Mouse (Mus musculus): Measurements from ENCODE around the gene Rpl41. TPM values are rescaled to one million over a fixed set of nuclear protein-coding genes. Genes with fewer than 3 reads are reported as not detected.
A peak's percentile ranks its signal among the peaks of the same experiment; 100 is the strongest.

The Rpl41 gene
- polyA plus RNA-seq, 1 experiment from 2014 or later, result 2,716 TPM

- Histone ChIP-seq H3K4me2 (replicated peaks) (peak overlapping the region; percentile 42), H3K9ac (no peak overlapping the region), H3K36me3 (0 out of 2 replicates have a peak, but pooled peaks cover under 1% of the 10 kb centered on the region), H3K9me3 (replicated peaks) (no peaks in the 10 kb centered on the region), H3K4me1 (no peaks in the 10 kb centered on the region), H3K27me3 (no peaks in the 10 kb centered on the region), H3K4me3 (no peak overlapping the region), H3K27ac (no peak overlapping the region)
- 73% methylated on average over 4 of the region's 4 CpGs for WGBS
- no peak for ATAC-seq (ENCODE audit: low FRiP score)
Observed at GRCm38 (mm10) chr10:128535624-128536265, 13.4 kb downstream of the Rpl41 start.

DNA sequence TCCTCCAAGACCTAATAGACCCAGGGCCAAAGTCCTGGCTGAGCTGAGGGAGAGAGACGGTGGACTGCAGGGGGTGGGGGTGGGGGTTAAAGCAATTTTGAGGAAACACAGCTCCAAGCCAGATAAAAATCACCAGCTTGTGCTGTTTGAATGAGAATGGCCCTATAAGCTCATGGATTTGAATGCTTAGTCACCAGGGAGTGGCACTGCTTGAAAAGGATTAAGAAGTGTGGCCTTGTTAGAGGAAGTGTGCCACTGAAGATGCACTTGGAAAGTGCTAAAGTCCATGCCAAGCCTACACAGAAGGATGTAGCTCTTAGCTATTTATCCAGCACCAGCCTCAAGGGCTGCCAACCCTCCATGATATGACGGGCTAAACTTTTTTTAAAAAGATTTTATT is 13.9 kb downstream of the Rpl41 start:
- no peak overlapping the region for H3K4me2 ChIP-seq (replicated peaks)
- H3K9me3 ChIP-seq (replicated peaks), result no peaks in the 10 kb centered on the region
- 82% methylated on average over 2 of the region's 2 CpGs for WGBS
- H3K9ac ChIP-seq, result no peak overlapping the region
- no peaks in the 10 kb centered on the region for H3K27me3 ChIP-seq
- H3K36me3 ChIP-seq, result no peaks in the 10 kb centered on the region
- ATAC-seq (ENCODE audit: low FRiP score), result no peak
- H3K4me1 ChIP-seq, result no peaks in the 10 kb centered on the region
- H3K4me3 ChIP-seq, result no peak overlapping the region
- no peak overlapping the region for H3K27ac ChIP-seq

DNA sequence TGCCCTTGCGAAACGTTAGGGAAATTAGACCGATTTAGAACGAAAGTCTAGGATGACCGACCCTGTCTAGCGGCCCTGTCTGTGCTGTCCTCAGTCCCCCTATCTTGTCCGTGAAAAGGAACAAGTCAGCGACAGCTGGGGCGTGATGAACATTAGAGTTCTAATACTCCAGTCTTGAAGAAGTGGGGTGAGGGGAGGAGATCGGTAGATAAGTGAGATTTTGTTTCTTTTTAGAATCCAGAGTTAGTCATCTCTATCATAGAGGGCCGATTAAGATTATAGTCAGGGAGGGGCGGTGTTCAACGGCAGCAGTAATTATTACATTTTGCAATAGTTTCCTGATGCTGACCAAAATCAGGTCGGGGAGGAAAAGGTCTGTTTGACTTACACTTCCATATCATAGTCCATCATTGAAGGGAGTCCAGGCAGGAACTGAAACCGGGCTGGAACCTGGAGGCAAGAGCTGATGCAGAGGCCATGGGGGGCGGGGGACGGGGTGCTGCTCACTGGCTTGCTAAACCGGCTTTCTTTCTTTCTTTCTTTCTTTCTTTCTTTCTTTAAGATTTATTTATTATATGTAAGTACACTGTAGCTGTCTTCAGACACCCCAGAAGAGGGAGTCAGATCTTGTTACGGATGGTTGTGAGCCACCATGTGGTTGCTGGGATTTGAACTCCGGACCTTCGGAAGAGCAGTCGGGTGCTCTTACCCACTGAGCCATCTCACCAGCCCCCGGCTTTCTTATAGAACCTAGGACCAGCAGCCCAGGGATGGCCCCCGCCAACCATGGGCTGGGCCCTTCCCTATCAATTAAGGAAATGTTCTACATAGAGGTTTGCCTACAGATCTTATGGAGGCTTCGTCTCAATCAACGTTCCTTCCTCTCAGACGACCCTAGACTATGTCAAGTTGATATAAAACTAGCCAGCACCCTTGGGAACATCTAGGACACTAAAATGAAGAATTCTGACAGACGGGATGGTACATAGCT is 22.4 kb downstream of the Rpl41 start:
- 0 out of 2 replicates have a peak, but pooled peaks have one; percentile 29 for ATAC-seq (ENCODE audit: low FRiP score)
- Histone ChIP-seq H3K4me1 (peaks cover 17% of the 10 kb centered on the region), H3K36me3 (0 out of 2 replicates have a peak, but pooled peaks cover under 1% of the 10 kb centered on the region), H3K4me3 (peak overlapping the region; percentile 59), H3K27ac (no peak overlapping the region), H3K9ac (no peak overlapping the region), H3K9me3 (replicated peaks) (no peaks in the 10 kb centered on the region), H3K4me2 (replicated peaks) (peak overlapping the region; percentile 83), H3K27me3 (peaks cover 35% of the 10 kb centered on the region)
- 30% methylated on average over 28 of the region's 28 CpGs for WGBS

- Histone ChIP-seq H3K9ac (peak within 1 kb of the TSS; percentile 66), H3K4me2 (replicated peaks) (peak within 1 kb of the TSS; percentile 83), H3K4me3 (peak within 1 kb of the TSS; percentile 59), H3K27me3 (peaks cover 35% of the 10 kb centered on the region), H3K4me1 (peaks cover 17% of the 10 kb centered on the region), H3K27ac (peak within 1 kb of the TSS; percentile 35), H3K36me3 (0 out of 2 replicates have a peak, but pooled peaks cover 6% of the 10 kb centered on the region), H3K9me3 (replicated peaks) (no peaks in the 10 kb centered on the region)
- WGBS, result under 1% methylated on average over 37 of the region's 37 CpGs
- peak; percentile 93 for ATAC-seq (ENCODE audit: low FRiP score)
Observed at GRCm38 (mm10) chr10:128525671-128526308, 23.3 kb downstream of the Rpl41 start, which contains the start of gene Esyt1. TSS of gene Esyt1 (minus strand) at chr10:128525871.

DNA sequence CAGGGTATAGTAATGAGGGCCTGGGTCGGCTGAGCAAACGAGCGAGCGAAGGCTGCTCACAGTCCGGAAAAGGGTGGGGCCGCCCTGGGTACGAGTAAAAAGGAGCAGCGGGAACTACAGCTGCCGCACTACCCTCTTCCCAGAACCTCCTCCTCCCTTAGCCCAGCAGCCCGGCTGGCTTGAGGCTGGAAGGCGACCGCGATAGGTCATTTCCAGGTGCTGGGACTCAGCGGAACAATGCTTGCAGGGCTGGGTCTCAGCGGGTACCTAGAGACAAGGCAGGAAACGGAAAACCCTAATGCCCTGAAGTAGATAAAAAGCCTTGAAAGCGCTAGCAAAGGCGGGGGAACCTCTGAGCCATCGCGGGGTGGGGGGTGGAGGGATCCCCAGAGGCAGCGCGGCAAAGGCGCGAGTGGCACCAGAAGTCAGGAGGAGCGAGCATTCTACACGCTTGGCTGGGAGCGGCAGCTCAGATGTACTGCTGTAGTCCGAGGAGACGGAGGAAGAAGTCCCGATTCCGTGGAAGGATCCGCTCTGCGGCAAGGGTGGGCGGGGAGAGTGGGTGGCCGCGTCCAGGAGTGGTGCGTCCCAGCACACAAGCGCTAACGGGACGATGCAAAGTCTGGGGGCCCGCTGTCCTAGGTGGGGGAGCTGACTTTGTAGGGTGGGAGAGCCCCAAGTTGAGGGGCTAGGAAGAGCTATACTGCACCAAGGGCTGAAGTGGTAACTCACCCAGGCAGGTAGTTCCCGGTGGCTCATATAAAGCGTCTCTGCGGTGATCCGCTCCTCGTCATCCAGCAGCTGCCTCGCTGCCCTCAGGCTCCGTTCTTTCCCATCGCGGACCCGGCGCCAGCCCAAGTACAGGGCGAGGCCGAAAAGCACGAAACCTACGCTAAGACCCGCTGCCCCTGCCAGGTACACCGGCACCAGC is 24.1 kb downstream of the Rpl41 start:
- H3K9ac ChIP-seq, result peak overlapping the region; percentile 66
- peak overlapping the region; percentile 83 for H3K4me2 ChIP-seq (replicated peaks)
- peak overlapping the region; percentile 35 for H3K27ac ChIP-seq
- H3K27me3 ChIP-seq, result peaks cover 35% of the 10 kb centered on the region
- H3K36me3 ChIP-seq, result 0 out of 2 replicates have a peak, but pooled peaks cover 12% of the 10 kb centered on the region
- H3K9me3 ChIP-seq (replicated peaks), result no peaks in the 10 kb centered on the region
- under 1% methylated on average over 58 of the region's 58 CpGs for WGBS
- peak overlapping the region; percentile 59 for H3K4me3 ChIP-seq
- peaks cover 17% of the 10 kb centered on the region for H3K4me1 ChIP-seq
- peak; percentile 45 for ATAC-seq (ENCODE audit: low FRiP score)

GRCm38 (mm10) chr10:128524111-128524731 is 24.9 kb downstream of the Rpl41 start:
- H3K9me3 ChIP-seq (replicated peaks), result no peaks in the 10 kb centered on the region
- no peak for ATAC-seq (ENCODE audit: low FRiP score)
- H3K27me3 ChIP-seq, result peaks cover 31% of the 10 kb centered on the region
- peak overlapping the region; percentile 59 for H3K4me3 ChIP-seq
- peaks cover 17% of the 10 kb centered on the region for H3K4me1 ChIP-seq
- H3K27ac ChIP-seq, result peak overlapping the region; percentile 24; the same call in 1 of the 2 replicates
- peak overlapping the region; percentile 66 for H3K9ac ChIP-seq
- H3K36me3 ChIP-seq, result peaks cover 18% of the 10 kb centered on the region
- H3K4me2 ChIP-seq (replicated peaks), result peak overlapping the region; percentile 83
- WGBS, result 9% methylated on average over 11 of the region's 11 CpGs

GRCm38 (mm10) chr10:128522351-128522750 is 26.8 kb downstream of the Rpl41 start:
- Histone ChIP-seq H3K36me3 (peaks cover 26% of the 10 kb centered on the region), H3K9me3 (replicated peaks) (no peaks in the 10 kb centered on the region), H3K27ac (no peak overlapping the region), H3K27me3 (peaks cover 41% of the 10 kb centered on the region), H3K4me3 (no peak overlapping the region), H3K4me2 (replicated peaks) (no peak overlapping the region), H3K9ac (no peak overlapping the region), H3K4me1 (peaks cover 17% of the 10 kb centered on the region)
- no peak for ATAC-seq (ENCODE audit: low FRiP score)
- 79% methylated on average over 6 of the region's 6 CpGs for WGBS

DNA sequence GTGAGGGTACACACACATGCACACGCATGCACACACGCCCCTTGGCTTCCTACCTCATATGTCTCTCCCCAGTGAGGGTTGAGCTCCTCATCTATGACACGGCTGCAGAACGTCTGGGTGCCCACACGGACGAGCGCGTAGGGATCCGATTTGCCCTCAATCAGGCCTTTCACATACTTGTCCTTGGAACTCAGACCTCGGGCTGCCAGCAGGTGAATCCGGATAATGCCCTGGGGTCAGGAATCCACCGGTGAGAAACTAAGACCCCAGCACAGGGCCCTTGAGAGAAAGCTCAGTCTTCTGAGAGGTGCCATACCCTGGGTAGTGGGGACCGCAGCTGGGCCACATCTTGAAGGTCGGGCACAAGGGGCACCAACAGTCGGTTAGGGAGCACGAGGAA is 28.5 kb downstream of the Rpl41 start:
- H3K9ac ChIP-seq, result no peak overlapping the region
- H3K4me3 ChIP-seq, result no peak overlapping the region
- peaks cover 11% of the 10 kb centered on the region for H3K4me1 ChIP-seq
- no peak overlapping the region for H3K4me2 ChIP-seq (replicated peaks)
- no peak for ATAC-seq (ENCODE audit: low FRiP score)
- H3K27me3 ChIP-seq, result peaks cover 54% of the 10 kb centered on the region
- 83% methylated on average over 16 of the region's 16 CpGs for WGBS
- no peak overlapping the region for H3K27ac ChIP-seq
- H3K36me3 ChIP-seq, result peaks cover 39% of the 10 kb centered on the region
- H3K9me3 ChIP-seq (replicated peaks), result no peaks in the 10 kb centered on the region

DNA sequence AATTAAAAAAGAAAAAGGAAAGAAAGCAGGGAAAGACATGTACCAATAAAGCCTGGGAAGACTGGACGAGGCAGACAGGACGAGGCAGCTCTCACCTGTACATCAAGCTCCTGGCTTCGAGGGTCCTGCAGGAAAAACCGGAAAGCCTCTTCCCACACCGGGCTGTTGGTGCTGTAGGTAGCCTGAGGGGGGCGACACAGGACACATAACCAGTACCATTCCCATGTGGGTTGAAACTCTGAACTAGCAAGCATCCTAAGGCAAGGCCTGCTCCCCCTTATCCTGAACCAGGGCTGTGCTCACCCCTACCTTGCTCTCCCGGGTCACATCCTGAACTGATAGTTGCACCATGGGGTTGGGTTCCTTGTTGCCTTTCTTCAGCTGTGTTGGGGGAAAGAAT is 30.3 kb downstream of the Rpl41 start:
- Histone ChIP-seq H3K4me1 (0 out of 2 replicates have a peak, but pooled peaks cover 1% of the 10 kb centered on the region), H3K27me3 (peaks cover 52% of the 10 kb centered on the region), H3K9ac (no peak overlapping the region), H3K27ac (no peak overlapping the region), H3K9me3 (replicated peaks) (no peaks in the 10 kb centered on the region), H3K4me2 (replicated peaks) (no peak overlapping the region), H3K36me3 (peaks cover 46% of the 10 kb centered on the region), H3K4me3 (no peak overlapping the region)
- WGBS, result 68% methylated on average over 7 of the region's 7 CpGs
- no peak for ATAC-seq (ENCODE audit: low FRiP score)

- Histone ChIP-seq H3K4me3 (no peak overlapping the region), H3K9me3 (replicated peaks) (no peaks in the 10 kb centered on the region), H3K9ac (no peak overlapping the region), H3K4me2 (replicated peaks) (no peak overlapping the region), H3K27ac (no peak overlapping the region), H3K27me3 (peaks cover 40% of the 10 kb centered on the region), H3K36me3 (peaks cover 46% of the 10 kb centered on the region), H3K4me1 (no peaks in the 10 kb centered on the region)
- WGBS, result 26% methylated on average over 6 of the region's 6 CpGs
- ATAC-seq (ENCODE audit: low FRiP score), result no peak
Observed at GRCm38 (mm10) chr10:128516677-128517076, 32.4 kb downstream of the Rpl41 start.

DNA sequence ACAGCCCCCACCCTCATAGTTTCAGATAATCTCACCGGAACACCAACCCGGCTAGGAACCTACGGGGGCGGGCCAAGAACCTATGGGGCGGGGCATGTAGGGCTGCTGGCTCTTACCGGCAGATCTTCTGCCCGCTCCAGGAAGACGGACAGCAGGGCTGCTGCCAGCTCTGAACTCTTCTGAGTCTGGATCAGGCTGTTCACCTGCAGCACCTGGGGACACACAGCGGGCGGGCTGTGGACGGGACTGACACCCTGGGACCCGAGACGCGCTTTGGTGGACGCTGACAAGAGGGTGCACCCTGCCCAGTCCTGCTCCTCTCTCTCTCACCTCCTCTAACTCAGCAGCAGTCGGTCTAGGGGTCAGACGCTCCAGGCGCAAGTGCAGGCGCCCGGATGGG is 33.1 kb downstream of the Rpl41 start:
- Histone ChIP-seq H3K4me2 (replicated peaks) (peak overlapping the region; percentile 25), H3K36me3 (peaks cover 40% of the 10 kb centered on the region)

More for the DNA sequence above, 33.1 kb downstream of the Rpl41 start:
- H3K9me3 ChIP-seq (replicated peaks), result no peaks in the 10 kb centered on the region
- no peak overlapping the region for H3K4me3 ChIP-seq
- no peak overlapping the region for H3K27ac ChIP-seq
- no peak for ATAC-seq (ENCODE audit: low FRiP score)
- no peak overlapping the region for H3K9ac ChIP-seq
- WGBS, result 18% methylated on average over 20 of the region's 20 CpGs
- H3K27me3 ChIP-seq, result peaks cover 40% of the 10 kb centered on the region
- H3K4me1 ChIP-seq, result no peaks in the 10 kb centered on the region
